Mouse (Mus musculus) testis, adult 2 months (tissue): Measurements from ENCODE around the gene Celf5. TPM values are rescaled to one million over a fixed set of nuclear protein-coding genes. Genes with fewer than 3 reads are reported as not detected.

Experiments used
- H3K27ac ChIP-seq: fragments of 200-500 bp; 2 replicates; pipeline ENCODE4 v1.5.1; 2012; ENCODE audit warnings: low read depth, low read length; ENCODE audit not compliant: control insufficient read depth, insufficient read depth
- H3K27me3 ChIP-seq: fragments of 200-500 bp; 2 replicates; pipeline ENCODE4 v1.6.1; 2012; ENCODE audit warnings: mild to moderate bottlenecking, low read length, moderate library complexity; ENCODE audit not compliant: control insufficient read depth, insufficient read depth
- H3K36me3 ChIP-seq: fragments of 200-500 bp; 2 replicates; pipeline ENCODE4 v1.6.1; 2012; ENCODE audit warnings: mild to moderate bottlenecking, low read length; ENCODE audit not compliant: control insufficient read depth, insufficient read depth
- H3K4me1 ChIP-seq: fragments of 200-500 bp; 2 replicates; pipeline ENCODE4 v1.6.1; 2012; ENCODE audit warnings: low read length; ENCODE audit not compliant: control insufficient read depth, insufficient read depth
- H3K4me3 ChIP-seq: fragments of 200-500 bp; 2 replicates; pipeline ENCODE4 v1.5.1; 2012; ENCODE audit warnings: low read depth, mild to moderate bottlenecking, low read length, moderate library complexity, mixed read lengths; ENCODE audit not compliant: control insufficient read depth
- CTCF ChIP-seq: fragments of 200-500 bp; IDR thresholded peaks from 2 replicates; pipeline ENCODE4 v1.5.1; 2012; ENCODE audit warnings: low read depth, mild to moderate bottlenecking, inconsistent platforms, low read length, moderate library complexity; ENCODE audit not compliant: control insufficient read depth, insufficient read depth, insufficient replicate concordance
- POLR2A ChIP-seq: fragments of 200-500 bp; IDR thresholded peaks from 2 replicates; pipeline ENCODE4 v1.6.1; 2012; ENCODE audit warnings: low read depth, mild to moderate bottlenecking, inconsistent platforms, low read length, moderate library complexity; ENCODE audit not compliant: control insufficient read depth
- polyA plus RNA-seq: library from polyadenylated mRNA; depleted of rRNA; stranded (reverse); fragments of >200 nt; gene quantifications from 2 replicates; pipeline ENCODE4 v1.2.3, GENCODE M21; 2012

Celf5 gene
- polyA plus RNA-seq, 1 experiment = 163 TPM

- no peak overlapping the region for H3K27ac ChIP-seq
Measured at GRCm38 (mm10) chr10:81483983-81484382, 1.5 kb upstream of the Celf5 start.

GRCm38 (mm10) chr10:81481605-81482532 lies 640 bp downstream of the Celf5 start:
- Histone ChIP-seq H3K27ac (no peak overlapping the region), H3K4me1 (peaks cover 13% of the 10 kb centered on the region), H3K36me3 (no peaks in the 10 kb centered on the region), H3K4me3 (peak overlapping the region; percentile 70), H3K27me3 (no peaks in the 10 kb centered on the region; the same call in 1 of the 2 replicates)
- TF ChIP-seq POLR2A = no peak
- no peak for TF ChIP-seq CTCF

More at GRCm38 (mm10) chr10:81483983-81484382, 1.5 kb upstream of the Celf5 start:
- TF ChIP-seq CTCF = peak; percentile 83
- TF ChIP-seq POLR2A = no peak
- H3K4me1 ChIP-seq = peaks cover 13% of the 10 kb centered on the region
- H3K27me3 ChIP-seq = no peaks in the 10 kb centered on the region; the same call in 1 of the 2 replicates
- no peak overlapping the region for H3K4me3 ChIP-seq
- H3K36me3 ChIP-seq = no peaks in the 10 kb centered on the region

DNA sequence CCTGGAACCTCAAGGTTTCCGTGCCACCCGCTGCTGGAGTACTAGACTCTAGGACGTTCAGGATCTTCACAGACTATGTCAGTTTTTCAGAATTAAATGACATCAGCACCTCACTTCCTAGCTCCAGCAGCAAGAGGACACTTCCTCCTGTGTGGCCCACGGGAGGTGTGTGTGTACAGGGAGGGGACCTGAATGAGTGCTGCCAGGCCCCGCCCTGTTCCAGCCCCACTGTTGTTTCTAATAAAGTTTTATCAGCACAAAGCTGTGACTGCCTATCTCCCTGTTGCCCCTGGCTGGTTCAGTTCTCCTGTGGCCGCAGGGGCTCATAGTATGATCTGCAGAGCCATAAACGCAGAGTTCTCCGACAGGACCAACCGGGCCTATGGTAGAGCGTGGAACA lies 8.0 kb downstream of the Celf5 start:
- H3K27ac ChIP-seq = no peak overlapping the region
- H3K36me3 ChIP-seq = no peaks in the 10 kb centered on the region
- H3K27me3 ChIP-seq = no peaks in the 10 kb centered on the region
- H3K4me1 ChIP-seq = peaks cover 22% of the 10 kb centered on the region
- no peak for TF ChIP-seq POLR2A
- no peak for TF ChIP-seq CTCF
- peak overlapping the region; percentile 75 for H3K4me3 ChIP-seq

- Histone ChIP-seq H3K27ac (no peak overlapping the region), H3K27me3 (no peaks in the 10 kb centered on the region), H3K36me3 (no peaks in the 10 kb centered on the region), H3K4me3 (peak overlapping the region; percentile 75), H3K4me1 (peaks cover 22% of the 10 kb centered on the region)
- TF ChIP-seq POLR2A = no peak
- no peak for TF ChIP-seq CTCF
Measured at GRCm38 (mm10) chr10:81473003-81473451, 9.5 kb downstream of the Celf5 start.

- peaks cover 22% of the 10 kb centered on the region for H3K4me1 ChIP-seq
- peak overlapping the region; percentile 67 for H3K4me3 ChIP-seq
- no peaks in the 10 kb centered on the region for H3K27me3 ChIP-seq
- H3K36me3 ChIP-seq = no peaks in the 10 kb centered on the region
- TF ChIP-seq CTCF (no peak), POLR2A (no peak)
- H3K27ac ChIP-seq = no peak overlapping the region
Measured at GRCm38 (mm10) chr10:81472403-81473002, 10.0 kb downstream of the Celf5 start.

DNA sequence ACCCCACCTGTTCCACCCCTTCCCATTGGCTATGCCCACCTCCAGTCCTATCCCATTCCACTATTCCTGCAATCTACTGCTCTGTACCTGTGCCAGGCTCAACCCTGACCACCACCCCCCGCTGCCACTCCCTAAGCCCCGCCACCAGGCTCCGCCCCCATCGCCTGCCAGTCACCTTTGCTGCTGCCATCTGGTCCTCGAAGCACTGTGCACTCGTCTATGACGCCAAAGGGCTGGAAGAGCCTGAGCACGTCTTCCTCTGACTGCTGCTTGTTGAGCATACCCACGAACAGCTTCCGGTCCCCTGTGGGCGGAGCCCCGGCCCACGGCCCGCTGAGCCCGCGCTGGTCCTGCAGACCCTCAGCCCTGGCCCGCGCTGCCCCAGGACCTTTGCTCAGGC lies 12.1 kb downstream of the Celf5 start:
- H3K36me3 ChIP-seq = no peaks in the 10 kb centered on the region
- H3K4me1 ChIP-seq = peaks cover 22% of the 10 kb centered on the region
- no peaks in the 10 kb centered on the region for H3K27me3 ChIP-seq
- H3K4me3 ChIP-seq = peak overlapping the region; percentile 81
- TF ChIP-seq POLR2A = peak; percentile 43; the same call in 1 of the 2 replicates
- no peak for TF ChIP-seq CTCF
- H3K27ac ChIP-seq = no peak overlapping the region

GRCm38 (mm10) chr10:81469253-81469652 lies 13.3 kb downstream of the Celf5 start:
- Histone ChIP-seq H3K4me1 (peaks cover 23% of the 10 kb centered on the region), H3K27me3 (no peaks in the 10 kb centered on the region), H3K27ac (no peak overlapping the region), H3K4me3 (no peak overlapping the region), H3K36me3 (no peaks in the 10 kb centered on the region)
- TF ChIP-seq CTCF = no peak
- TF ChIP-seq POLR2A = no peak
